Mouse (Mus musculus) hindbrain, embryonic 11.5 days (tissue): ENCODE results near the gene Grk6. TPM values are rescaled to one million over a fixed set of nuclear protein-coding genes. Genes with fewer than 3 reads are reported as not detected.

Experiments used
- ATAC-seq: fragments of 200-750 bp; cut with Nextera tagmentation; 2 replicates; pipeline ENCODE4 v1.8.0; 2017; ENCODE audit warnings: mild to moderate bottlenecking, moderate TSS enrichment, moderate library complexity; ENCODE audit not compliant: low FRiP score
- DNase-seq: peaks from one replicate; pipeline ENCODE4 v3.0.0-alpha.2; 2015; ENCODE audit warnings: low spot score
- H3K27ac ChIP-seq: fragments of 300-500 bp; sonication (generic); 2 replicates; pipeline ENCODE4 v1.5.1; 2014; ENCODE audit warnings: mild to moderate bottlenecking, low read depth, low read length
- H3K27me3 ChIP-seq: fragments of 300-500 bp; sonication (generic); 2 replicates; pipeline ENCODE4 v1.6.1; 2014; ENCODE audit warnings: mild to moderate bottlenecking, low read length, moderate library complexity, mixed read lengths; ENCODE audit not compliant: control insufficient read depth, insufficient read depth
- H3K36me3 ChIP-seq: fragments of 300-500 bp; sonication (generic); 2 replicates; pipeline ENCODE4 v1.6.1; 2014; ENCODE audit warnings: mild to moderate bottlenecking, low read length, moderate library complexity, mixed read lengths; ENCODE audit not compliant: control insufficient read depth, insufficient read depth
- H3K4me1 ChIP-seq: fragments of 300-500 bp; sonication (generic); replicated peaks from 2 replicates; pipeline ENCODE4 v1.6.1; 2014; ENCODE audit warnings: low read length, mixed read lengths; ENCODE audit not compliant: control insufficient read depth, insufficient read depth
- H3K4me2 ChIP-seq: fragments of 300-500 bp; sonication (generic); replicated peaks from 2 replicates; pipeline ENCODE4 v1.6.1; 2014; ENCODE audit warnings: mild to moderate bottlenecking, low read depth, low read length
- H3K4me3 ChIP-seq: fragments of 300-500 bp; sonication (generic); 2 replicates; pipeline ENCODE4 v1.5.1; 2014; ENCODE audit warnings: low read depth, low read length
- H3K9ac ChIP-seq: fragments of 300-500 bp; sonication (generic); 2 replicates; pipeline ENCODE4 v1.6.1; 2014; ENCODE audit warnings: low read depth, low read length
- H3K9me3 ChIP-seq: fragments of 300-500 bp; sonication (generic); 2 replicates; pipeline ENCODE4 v1.6.1; 2016; ENCODE audit warnings: low read length; ENCODE audit not compliant: control insufficient read depth
- WGBS: fragments of 180-500 bp; shearing (Covaris S2); extraction: QIAGEN DNeasy Blood & Tissue Kit; methylation state at CpG from one replicate; pipeline ENCODE4 v1.1.7; 2014; 5-methylcytosine and 5-hydroxymethylcytosine counted together
- polyA plus RNA-seq: library from polyadenylated mRNA; unstranded; fragments of >200 nt; fragmentation: Nextera tagmentation; extraction: Ambion mirVana; gene quantifications from 2 replicates; pipeline ENCODE4 v1.2.1, GENCODE M21; 2014

Gene Grk6
- polyA plus RNA-seq, 1 experiment from 2014 or later: 37.6 TPM

GRCm38 (mm10) chr13:55450511-55450980, 5.7 kb downstream of the Grk6 start:
- WGBS: 94% methylated on average over 11 of the region's 11 CpGs
- peaks cover 2% of the 10 kb centered on the region; the same call in 1 of the 2 replicates for H3K4me1 ChIP-seq
- H3K9me3 ChIP-seq: no peaks in the 10 kb centered on the region
- no peak overlapping the region for H3K4me3 ChIP-seq
- no peak for DNase-seq
- no peak overlapping the region for H3K27ac ChIP-seq
- peaks cover 12% of the 10 kb centered on the region for H3K36me3 ChIP-seq
- no peaks in the 10 kb centered on the region for H3K27me3 ChIP-seq
- H3K9ac ChIP-seq: no peak overlapping the region
- H3K4me2 ChIP-seq: no peak overlapping the region
- ATAC-seq: no peak

GRCm38 (mm10) chr13:55451296-55451695, 6.4 kb downstream of the Grk6 start:
- Histone ChIP-seq H3K27me3 (no peaks in the 10 kb centered on the region), H3K4me1 (peaks cover 2% of the 10 kb centered on the region; the same call in 1 of the 2 replicates), H3K36me3 (peaks cover 12% of the 10 kb centered on the region), H3K27ac (no peak overlapping the region), H3K9ac (no peak overlapping the region), H3K4me2 (no peak overlapping the region), H3K9me3 (no peaks in the 10 kb centered on the region), H3K4me3 (no peak overlapping the region)
- DNase-seq (no peak), ATAC-seq (no peak)
- 93% methylated on average over 10 of the region's 10 CpGs for WGBS

GRCm38 (mm10) chr13:55451785-55452549, 7.1 kb downstream of the Grk6 start:
- Histone ChIP-seq H3K27me3 (no peaks in the 10 kb centered on the region), H3K36me3 (peaks cover 12% of the 10 kb centered on the region), H3K4me3 (no peak overlapping the region), H3K4me1 (no peaks in the 10 kb centered on the region; the same call in 1 of the 2 replicates), H3K4me2 (no peak overlapping the region), H3K27ac (no peak overlapping the region), H3K9ac (no peak overlapping the region), H3K9me3 (no peaks in the 10 kb centered on the region)
- ATAC-seq (no peak), DNase-seq (no peak)
- WGBS: 97% methylated on average over 16 of the region's 16 CpGs

GRCm38 (mm10) chr13:55462965-55463364, 18.1 kb downstream of the Grk6 start:
- Histone ChIP-seq H3K27me3 (peaks cover 2% of the 10 kb centered on the region; the same call in 1 of the 2 replicates), H3K4me1 (peaks cover 20% of the 10 kb centered on the region), H3K36me3 (0 out of 2 replicates have a peak, but pooled peaks cover 6% of the 10 kb centered on the region), H3K9me3 (no peaks in the 10 kb centered on the region), H3K4me3 (no peak overlapping the region), H3K27ac (no peak overlapping the region), H3K9ac (no peak overlapping the region), H3K4me2 (no peak overlapping the region)
- 46% methylated on average over 2 of the region's 2 CpGs for WGBS
- DNase-seq: no peak
- no peak for ATAC-seq

- DNase-seq (peak; percentile 34), ATAC-seq (no peak; the same call in 1 of the 2 replicates)
- H3K9ac ChIP-seq: peak overlapping the region; percentile 80
- H3K4me1 ChIP-seq: peaks cover 20% of the 10 kb centered on the region
- H3K27ac ChIP-seq: peak overlapping the region; percentile 96
- no peaks in the 10 kb centered on the region for H3K9me3 ChIP-seq
- H3K4me2 ChIP-seq: peak overlapping the region; percentile 91
- WGBS: 9% methylated on average over 14 of the region's 14 CpGs
- peak overlapping the region; percentile 62 for H3K4me3 ChIP-seq
- peaks cover 2% of the 10 kb centered on the region; the same call in 1 of the 2 replicates for H3K27me3 ChIP-seq
- 0 out of 2 replicates have a peak, but pooled peaks cover 6% of the 10 kb centered on the region for H3K36me3 ChIP-seq
Measured at GRCm38 (mm10) chr13:55463399-55464026, 18.6 kb downstream of the Grk6 start.

- Histone ChIP-seq H3K9me3 (no peaks in the 10 kb centered on the region), H3K4me2 (peak within 1 kb of the TSS; percentile 91), H3K27me3 (peaks cover 2% of the 10 kb centered on the region; the same call in 1 of the 2 replicates), H3K36me3 (0 out of 2 replicates have a peak, but pooled peaks cover 6% of the 10 kb centered on the region), H3K27ac (peak within 1 kb of the TSS; percentile 96), H3K4me1 (peaks cover 20% of the 10 kb centered on the region), H3K4me3 (peak within 1 kb of the TSS; percentile 62), H3K9ac (peak within 1 kb of the TSS; percentile 80)
- under 1% methylated on average over 78 of the region's 84 CpGs for WGBS
- peak; percentile 86 for ATAC-seq
- peak; percentile 90 for DNase-seq
Measured at GRCm38 (mm10) chr13:55464027-55464884, 19.4 kb downstream of the Grk6 start, which contains the start of gene Prr7. TSS of gene Prr7 (plus strand) at chr13:55464267.

GRCm38 (mm10) chr13:55465184-55465583, 20.3 kb downstream of the Grk6 start:
- Histone ChIP-seq H3K4me3 (peak overlapping the region; percentile 62), H3K27ac (peak overlapping the region; percentile 96), H3K9me3 (no peaks in the 10 kb centered on the region), H3K4me2 (peak overlapping the region; percentile 91), H3K9ac (peak overlapping the region; percentile 80), H3K36me3 (0 out of 2 replicates have a peak, but pooled peaks cover 2% of the 10 kb centered on the region), H3K27me3 (peaks cover 2% of the 10 kb centered on the region; the same call in 1 of the 2 replicates), H3K4me1 (peaks cover 24% of the 10 kb centered on the region)
- WGBS: 10% methylated on average over 3 of the region's 3 CpGs
- DNase-seq (peak; percentile 58), ATAC-seq (peak; percentile 45; the same call in 1 of the 2 replicates)
